Mouse (Mus musculus) C2C12 (cell line): ENCODE data around the gene Gucy2c.

Experiments used
- CEBPB ChIP-seq: IDR thresholded peaks from one replicate; pipeline ENCODE4 v1.6.1; 2011; ENCODE audit warnings: low read depth, mild to moderate bottlenecking, control low read depth, moderate library complexity
- CTCF ChIP-seq: IDR thresholded peaks from one replicate; pipeline ENCODE4 v1.5.1; 2011; ENCODE audit not compliant: control insufficient read depth, insufficient read depth, insufficient read length
- FOSL1 ChIP-seq: IDR thresholded peaks from one replicate; pipeline ENCODE4 v1.8.0; 2011; ENCODE audit warnings: mild to moderate bottlenecking, low read length; ENCODE audit not compliant: poor library complexity, insufficient read depth, severe bottlenecking
- MAX ChIP-seq: IDR thresholded peaks from one replicate; pipeline ENCODE4 v1.6.1; 2011; ENCODE audit warnings: mild to moderate bottlenecking, control low read depth
- MYOD1 ChIP-seq: IDR thresholded peaks from one replicate; pipeline ENCODE4 v1.6.1; 2011; ENCODE audit warnings: low read depth; ENCODE audit not compliant: control insufficient read depth, insufficient read length
- MYOG ChIP-seq: IDR thresholded peaks from one replicate; pipeline ENCODE4 v1.6.1; 2011; ENCODE audit not compliant: control insufficient read depth, insufficient read length; ENCODE audit errors: extremely low read depth
- USF1 ChIP-seq: IDR thresholded peaks from one replicate; pipeline ENCODE4 v1.6.1; 2011; ENCODE audit warnings: low read depth, mild to moderate bottlenecking, control low read depth, moderate library complexity

DNA sequence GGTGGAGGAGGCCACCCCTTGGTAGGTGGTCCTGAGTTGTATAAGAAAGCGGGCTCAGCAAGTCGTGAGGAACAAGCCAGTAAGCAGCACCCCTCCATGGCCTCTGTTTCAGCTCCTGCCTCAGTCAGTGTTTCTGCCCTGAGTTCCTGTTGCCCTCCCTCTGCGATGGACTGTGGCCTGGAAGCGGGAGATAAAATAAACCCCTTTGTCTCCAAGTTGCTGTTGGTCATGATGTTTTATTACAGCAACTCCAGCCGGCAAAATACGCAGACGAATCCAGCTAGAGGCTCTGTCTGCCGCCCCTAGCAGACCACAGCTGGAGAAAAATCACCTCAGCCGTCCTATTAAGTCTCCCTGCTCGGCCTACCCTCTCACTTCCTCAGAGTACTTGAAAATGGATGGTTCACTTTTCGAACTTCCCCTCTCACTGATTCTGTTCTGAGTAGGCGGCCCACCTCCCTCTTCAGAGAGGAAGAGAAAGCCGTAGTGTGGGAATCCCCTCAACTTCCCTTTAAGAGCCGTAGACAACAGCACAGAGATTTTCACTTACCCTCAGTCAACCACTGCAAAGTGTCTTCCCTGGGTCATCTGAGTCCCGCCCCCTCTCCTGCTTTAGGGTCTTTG lies 91.7 kb downstream of the Gucy2c start:
- TF ChIP-seq CEBPB (no peak), CTCF (no peak), USF1 (no peak), MAX (no peak), FOSL1 (no peak), MYOD1 (no peak), MYOG (no peak)
